Mouse (Mus musculus) CD8-positive naive resting alpha-beta T cell, adult 2 months (primary cell): ENCODE data around the gene Foxk1.

Source experiments
- DNase-seq, 2 experiments: peaks; one replicate each; pipeline ENCODE4 v3.0.0; 2022; ENCODE audit warnings: low read depth in 2 of 2, low spot score in 2 of 2

Foxk1 gene

DNA sequence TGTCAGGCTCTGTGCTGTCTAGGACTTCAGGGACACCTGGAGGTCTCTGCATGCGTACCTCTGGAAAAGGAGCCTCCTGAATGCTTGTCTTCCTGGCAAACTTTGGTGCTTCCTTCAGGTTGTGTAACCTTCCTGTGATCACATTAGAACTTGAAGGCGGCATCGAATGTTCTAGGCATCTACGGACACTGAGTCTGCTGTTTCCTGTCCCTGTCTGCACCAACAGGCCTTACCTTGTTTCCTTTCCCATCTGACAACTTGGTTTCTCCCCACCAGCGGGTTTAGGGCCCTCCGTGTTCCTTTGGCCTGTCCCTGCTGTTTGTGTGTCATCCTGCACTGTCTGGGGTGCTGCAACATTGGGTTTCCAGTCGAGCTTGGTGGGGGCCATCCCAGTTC is 40.7 kb downstream of the Foxk1 start:
- DNase-seq = no peak

DNA sequence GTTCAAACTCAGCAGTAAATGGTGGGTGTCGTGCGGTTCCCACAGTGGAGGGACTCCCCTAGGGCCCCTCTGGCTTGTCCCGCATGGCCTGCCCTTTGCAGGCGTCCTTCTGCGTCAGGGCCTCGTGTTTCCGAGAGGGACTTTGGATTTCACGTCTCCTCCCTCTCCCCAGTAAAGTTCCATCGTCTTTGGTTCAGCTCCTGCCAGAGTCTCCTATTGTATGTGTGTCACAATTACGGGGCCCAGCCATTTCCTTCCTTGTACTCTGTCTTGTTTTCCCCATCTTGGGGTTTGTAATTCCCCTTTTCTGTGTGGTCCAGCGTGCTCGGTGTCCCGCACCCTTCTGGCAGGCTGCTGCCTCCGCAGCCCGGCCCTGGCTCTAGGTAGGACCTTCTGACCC is 42.2 kb downstream of the Foxk1 start:
- no peak for DNase-seq

DNA sequence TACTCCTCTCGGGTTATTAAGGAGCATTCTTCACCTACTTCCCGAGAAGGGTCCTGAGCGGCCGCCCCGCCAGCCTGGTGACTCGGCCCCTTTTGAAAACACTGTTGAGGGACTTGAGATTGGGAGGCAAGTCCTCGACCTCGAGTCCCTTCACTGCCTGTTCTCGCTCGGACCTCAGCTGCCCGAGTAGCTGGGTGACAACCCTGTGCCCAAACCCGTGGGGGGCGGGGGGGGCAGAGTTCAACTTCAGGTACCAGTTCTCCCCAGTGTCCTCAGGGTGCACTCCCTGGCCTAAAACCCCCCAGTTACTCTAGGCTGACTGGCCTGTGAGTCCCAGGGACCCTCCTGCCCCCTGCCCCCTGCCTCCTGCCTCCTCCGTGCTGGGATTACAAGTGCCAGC is 42.7 kb downstream of the Foxk1 start:
- no peak for DNase-seq

DNA sequence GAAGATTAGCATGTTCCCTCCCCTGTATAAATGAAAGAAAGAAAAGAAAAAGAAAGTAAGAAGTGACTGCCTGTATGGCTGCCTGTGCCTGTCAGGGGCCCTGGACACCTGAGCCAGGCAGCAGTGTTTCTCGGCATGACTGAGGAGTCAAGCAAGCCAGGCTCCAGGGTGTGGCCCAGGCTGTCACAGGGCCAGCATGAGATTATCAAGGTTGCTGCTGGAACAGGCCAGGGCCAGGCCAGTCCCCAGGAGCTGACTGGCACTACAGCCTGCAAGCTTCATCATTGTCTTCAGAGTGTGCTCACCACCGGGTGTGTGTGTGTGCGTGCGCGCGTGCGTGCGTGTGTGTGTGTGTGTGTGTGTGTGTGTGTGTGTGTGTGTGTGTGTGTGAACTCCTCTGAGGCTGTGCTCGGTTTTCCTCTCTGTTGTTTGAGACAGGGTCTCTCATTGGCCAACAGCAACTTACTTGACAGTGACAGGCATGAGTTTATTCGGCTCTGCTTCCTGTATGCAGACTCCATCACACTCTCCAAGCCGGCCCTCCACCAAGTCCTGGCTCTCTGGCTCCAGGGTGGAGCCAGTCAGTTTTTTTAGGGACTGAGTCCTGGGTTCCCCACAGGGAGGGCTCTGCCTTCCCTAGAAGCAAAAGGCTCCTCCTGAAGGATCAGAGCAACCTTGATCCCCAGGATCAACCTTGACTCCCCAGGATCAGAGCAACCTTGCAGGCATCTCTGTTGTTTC is 43.7 kb downstream of the Foxk1 start:
- DNase-seq = no peak

DNA sequence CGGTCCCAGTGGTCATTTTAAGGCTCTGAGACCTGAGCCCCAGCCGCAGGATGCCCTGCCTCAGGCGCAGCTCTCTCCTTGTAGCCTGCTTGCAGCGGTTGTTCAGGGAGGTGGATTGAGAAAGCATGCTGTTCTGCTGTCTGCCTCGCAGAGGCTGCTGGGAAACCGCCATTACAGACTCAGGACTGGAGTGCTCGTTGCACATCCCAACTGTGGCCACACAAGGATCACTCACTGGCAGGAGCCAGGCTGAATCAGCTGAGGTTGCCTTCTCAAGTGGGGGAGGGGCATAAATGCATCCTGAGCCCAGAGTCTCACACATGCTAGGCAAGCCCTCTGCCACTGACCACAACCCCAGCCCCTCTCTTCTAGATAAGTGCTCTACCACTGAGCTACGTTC is 44.4 kb downstream of the Foxk1 start:
- no peak for DNase-seq

DNA sequence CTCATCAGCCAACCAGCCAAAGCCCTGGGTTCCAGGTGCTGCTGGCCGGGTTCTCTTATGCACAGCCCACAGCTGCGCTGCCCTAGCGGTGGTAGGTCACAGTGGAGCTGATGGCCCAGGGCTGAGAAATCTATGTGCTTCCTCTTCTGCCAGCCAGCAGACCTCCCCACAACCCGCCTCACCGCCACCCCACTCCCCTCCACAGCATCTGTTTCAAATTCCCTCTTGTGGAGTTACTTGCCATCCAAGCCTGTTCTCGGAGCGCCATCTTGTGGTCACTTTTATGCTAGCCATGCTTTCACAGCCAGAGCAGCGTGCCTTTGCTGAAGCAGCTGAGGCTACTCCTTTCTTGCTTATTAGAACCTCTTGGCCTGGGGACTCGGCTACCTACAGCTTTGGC is 46.8 kb downstream of the Foxk1 start:
- DNase-seq = peak; percentile 88 to 94

DNA sequence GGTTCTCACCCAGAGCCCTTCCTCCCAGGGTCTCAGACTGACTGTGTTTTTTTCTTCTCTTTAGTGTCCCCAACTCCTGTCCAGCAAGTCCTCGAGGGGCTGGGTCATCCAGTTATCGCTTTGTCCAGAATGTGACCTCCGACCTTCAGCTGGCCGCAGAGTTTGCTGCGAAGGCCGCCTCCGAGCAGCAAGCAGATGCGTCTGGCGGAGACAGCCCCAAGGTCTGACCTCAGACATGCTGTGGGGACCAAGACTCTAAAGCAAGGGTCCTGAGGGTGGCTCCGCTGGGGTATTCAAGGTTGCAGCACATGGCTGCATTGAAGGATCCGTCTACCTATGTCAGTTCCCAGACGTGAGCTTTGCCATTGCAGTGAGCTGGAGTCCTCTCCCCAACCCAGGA is 47.3 kb downstream of the Foxk1 start:
- no peak for DNase-seq

DNA sequence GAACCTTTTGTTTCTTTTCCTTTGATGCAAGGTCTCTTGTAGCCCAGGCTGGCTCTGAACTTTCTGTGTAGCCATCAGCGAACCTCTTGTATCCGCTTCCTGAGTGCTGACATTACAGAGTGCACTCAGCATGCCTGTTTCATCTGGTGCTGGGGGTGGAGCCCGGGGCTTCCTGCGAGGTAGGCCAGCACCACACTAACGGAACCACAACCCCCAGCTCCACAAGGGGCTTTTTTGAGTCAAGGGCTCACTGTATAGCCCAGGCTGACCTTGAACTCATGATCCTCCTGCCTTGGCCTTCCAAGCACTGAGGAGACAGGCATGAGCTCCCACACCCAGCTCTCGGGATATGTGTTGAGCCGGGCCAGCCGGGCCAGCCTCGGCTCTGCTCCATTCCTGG is 49.5 kb downstream of the Foxk1 start:
- no peak for DNase-seq

DNA sequence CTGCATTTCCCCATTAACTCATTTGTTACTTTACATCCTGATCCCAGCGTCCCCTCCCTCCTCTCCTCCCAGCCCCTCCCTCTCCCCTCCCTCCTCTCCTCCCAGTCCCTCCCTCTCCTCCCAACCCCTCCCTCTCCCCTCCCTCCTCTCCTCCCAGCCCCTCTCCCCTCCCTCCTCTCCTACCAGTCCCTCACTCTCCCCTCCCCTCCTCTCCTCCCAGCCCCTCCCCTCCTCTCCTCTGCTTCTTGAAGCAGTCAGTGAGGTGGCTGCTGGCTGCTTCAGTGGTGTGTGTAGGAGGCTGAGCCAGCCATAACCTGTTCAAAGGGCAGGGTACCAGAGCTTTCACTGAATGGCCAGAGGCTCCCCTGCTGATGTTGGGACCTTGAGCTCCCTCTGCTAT is 50.5 kb downstream of the Foxk1 start:
- no peak for DNase-seq

DNA sequence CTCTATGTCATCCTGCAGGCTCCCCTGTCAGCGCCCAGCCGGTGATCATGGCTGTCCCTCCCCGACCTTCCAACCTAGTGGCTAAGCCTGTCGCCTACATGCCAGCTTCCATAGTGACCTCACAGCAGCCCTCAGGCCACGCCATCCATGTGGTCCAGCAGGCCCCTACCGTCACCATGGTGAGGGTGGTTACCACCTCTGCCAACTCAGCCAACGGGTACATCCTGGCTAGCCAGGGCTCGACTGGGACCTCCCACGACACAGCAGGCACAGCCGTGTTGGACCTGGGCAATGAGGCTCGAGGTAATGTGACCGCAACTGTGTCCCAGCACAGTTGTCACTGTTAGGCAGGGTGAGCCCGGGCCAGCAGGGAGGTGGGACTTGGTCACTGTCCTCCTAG is 52.4 kb downstream of the Foxk1 start:
- DNase-seq = no peak

DNA sequence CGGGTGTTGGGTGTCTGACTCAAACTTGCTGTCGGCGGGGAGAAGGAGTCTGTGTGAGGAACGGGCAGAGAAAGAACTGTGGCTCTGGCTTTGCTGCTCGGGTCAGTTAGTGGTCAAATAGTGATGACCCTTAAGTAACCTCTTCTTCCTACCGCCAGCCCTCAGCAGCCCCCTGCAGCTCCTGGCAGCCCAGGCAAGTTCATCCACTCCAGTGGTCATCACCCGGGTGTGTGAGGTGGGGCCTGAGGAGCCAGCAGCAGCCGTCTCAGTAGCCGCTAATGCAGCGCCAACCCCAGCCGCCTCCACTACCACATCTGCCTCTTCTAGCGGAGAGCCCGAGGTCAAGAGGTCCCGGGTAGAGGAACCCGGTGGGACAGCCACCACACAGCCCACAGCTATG is 55.0 kb downstream of the Foxk1 start:
- DNase-seq = no peak

DNA sequence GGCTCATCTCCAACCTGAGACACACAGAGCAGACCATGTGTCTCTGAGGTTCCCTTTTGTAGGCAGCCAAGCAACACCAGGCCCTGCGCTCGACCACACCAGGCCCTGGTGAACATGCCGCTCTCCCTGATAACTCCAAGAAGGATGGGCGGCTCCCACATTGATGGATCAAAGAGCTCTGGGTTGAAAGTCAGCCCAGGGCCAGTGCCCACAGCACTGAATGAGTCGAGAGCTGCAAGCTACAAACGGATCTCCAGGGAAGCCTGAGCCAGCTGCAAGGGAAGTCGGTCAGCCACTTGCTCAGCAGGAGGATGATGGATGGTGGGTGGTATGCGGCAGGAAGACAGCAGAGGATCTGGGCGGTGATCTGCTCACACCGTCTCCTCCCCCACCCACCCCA is 56.0 kb downstream of the Foxk1 start:
- DNase-seq = no peak

DNA sequence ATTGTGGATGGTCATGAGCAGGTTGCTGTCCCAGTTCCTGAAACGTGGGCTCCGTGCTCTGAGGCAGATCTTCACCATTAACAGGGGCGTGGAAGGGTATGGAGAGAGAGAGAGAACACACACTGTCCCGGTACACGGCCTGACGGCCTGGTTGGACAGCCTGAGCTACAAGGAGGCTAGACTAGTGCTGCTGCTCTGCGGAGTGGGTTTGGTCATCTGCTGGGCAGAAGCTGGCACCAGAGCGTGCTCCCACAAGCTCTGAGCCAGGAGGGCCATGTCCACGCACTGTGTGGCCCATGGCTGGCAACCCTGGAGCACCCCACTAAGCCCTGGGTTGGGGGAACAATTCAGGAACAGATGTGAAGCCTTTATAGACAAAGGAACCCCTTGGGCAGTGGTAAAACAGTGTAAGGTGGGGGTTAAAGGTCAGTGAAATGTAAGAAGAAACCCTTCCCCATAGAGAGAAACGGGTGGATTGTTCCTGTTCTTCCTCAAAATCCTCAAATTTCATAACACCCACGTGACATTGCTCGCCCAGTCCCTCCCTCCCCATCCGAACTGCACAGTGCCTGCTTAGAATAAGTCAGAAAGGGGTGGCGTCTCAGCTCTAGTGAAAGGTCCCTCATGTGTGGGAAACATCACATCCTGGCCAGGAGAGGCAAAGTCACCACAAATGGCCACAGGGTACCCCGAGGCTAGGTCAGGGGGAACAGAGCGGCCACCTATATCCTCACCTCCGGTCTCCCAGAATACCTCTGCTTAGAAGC is 57.7 kb downstream of the Foxk1 start:
- DNase-seq = no peak

DNA sequence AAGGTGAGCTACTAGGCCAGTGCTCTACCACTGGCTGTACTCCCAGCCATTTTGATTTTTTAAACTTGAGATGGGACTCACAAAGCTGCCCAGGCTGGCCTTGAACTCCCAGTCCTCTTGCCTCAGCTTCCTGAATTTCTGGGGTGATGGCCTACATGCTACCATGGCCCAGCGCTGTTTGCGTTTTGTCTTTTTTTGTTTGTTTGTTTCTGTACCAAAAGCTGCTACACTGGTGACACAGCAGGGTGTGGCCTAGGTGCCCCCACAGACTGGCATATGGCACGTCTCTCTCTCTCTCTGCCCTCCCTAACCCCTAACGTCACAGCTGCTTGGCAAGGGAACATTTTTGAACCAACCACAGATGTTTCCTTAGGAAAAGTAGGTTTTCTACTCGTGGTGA is 58.5 kb downstream of the Foxk1 start:
- DNase-seq = no peak

DNA sequence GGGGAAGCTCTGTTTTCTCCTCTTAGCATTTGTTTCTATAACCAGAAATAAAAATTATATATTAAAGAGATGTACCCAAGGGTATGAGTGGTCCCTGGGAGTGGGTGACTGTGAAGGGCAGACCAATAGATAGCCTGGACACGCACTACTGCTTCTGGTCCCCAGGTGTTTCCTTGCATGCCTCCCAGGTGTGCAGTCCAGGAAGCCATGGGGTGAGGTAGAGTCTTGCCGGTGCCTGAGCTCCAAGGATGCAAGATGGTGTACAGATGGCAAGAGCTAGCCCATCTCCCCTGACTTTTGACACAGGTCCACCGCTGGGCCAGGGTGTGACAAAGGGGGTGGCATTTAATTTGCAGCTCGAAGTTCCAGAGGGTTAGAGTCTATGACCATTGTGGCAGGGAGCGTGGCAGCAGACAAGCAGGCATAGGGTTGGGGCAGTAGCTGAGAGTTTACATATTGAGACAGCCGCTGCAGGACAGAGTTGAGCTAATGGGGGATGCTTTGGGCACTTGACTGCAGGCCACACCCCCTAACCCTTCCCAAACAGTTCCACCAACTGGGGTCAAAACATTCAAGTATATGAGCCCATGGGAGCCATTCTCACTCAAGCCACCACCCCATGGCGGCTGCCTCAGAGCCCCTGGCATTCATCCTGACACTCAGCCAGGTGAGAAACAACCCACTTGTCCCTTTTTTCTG is 60.8 kb downstream of the Foxk1 start:
- no peak for DNase-seq

DNA sequence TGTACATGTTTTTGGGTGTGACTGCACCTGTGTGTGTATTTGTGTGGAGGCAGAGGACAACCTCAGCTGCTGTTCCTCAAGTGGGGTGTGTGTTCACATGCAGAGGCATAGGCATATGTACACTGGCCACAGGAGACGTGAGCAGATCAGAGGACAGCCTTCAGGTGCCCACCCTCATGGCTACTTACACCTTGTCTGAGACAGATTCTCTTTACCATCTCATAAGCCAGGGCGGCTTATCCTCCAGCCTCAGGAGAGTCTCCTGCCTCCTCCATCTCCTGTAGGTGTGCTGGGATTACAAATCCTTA is 61.3 kb downstream of the Foxk1 start:
- no peak for DNase-seq

DNA sequence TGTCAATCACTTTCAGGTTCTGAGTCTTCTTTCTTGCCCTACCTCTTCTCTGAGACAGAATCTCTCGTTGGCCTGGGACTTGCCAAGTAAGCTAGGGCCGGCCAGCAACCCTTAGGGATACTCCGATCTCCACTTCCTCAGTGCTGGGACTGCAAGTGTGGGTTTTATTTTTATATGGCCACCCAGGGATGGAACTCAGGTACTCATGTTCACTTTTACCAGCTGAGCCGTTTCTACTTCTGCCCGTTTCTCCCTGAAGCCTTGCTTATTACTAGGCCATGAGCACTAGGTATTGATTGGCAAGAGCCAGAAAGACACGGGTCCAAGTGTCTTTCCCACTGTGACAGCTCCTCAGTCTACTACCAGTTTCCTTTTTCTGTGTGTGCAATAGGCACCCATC is 61.7 kb downstream of the Foxk1 start:
- no peak for DNase-seq

DNA sequence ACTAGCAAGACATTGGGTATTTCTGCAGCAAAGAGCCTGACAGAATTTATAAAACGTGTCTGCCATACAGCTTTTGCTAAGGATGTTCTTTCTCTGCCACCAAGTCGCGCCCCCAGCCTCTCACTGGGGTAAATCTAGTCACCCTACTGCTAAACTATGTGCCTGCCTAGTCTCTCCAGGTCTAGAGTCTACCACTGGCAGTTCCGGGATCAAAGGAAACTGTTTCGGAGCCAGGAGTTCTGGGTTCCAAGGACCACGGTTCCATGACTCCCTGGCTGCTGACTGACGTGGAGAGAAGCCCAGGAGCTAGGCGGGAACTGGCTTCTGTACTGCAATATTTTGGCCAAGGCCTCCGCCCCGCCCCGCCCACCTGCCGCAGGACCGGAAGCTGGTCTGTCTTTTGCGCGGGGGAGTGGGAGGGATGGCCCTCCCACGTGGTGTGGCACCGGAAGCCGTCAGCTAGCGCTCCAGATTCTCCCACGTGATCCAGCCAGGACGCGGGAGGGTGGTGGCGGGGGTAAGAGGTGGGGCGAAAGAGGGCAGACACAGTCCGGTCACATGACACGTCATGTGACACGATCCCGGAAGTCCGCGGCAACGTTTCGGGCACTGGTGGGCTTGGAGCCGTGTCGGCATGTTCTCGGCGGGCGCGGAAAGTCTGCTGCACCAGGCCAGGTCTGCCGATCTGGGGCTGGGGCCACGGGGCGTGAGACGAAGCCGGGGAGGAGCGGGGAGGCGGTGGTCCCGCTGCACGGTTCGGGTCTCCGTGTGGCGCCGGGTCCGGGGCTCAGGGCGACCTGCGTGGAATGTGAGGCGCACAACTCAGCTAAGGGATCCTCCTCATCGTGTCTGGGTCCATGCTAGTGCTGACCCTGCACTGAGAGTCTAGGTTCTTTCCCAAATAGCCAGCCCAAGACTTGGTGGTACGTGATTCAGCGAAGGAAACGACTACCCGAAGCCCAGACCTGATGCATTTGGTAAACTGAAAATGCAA is 62.5 kb downstream of the Foxk1 start, which contains the start of gene Ap5z1:
Ap5z1 (plus strand) TSS at position 484 of the 994 bp plus-strand sequence.
- DNase-seq = peak; percentile 87 to 90

DNA sequence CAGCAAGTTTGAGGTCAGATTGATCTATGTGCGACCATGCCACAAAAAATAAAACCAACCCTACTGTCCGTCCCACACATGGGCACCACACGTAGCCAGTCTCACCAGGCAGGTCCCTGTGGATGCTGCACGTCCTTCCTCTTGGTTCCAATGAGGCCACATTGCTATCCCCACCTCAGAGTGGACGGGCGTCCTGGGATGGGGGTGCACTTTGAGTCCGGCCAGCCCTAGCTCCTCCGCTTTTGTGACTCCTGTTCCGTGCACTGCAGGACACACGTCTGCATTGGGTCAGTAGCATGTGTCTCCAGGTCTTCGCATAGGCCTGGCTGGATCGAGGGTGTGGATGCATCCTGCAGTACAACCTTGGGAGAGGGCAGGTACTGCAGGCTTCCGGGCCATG is 67.1 kb downstream of the Foxk1 start:
- no peak for DNase-seq

DNA sequence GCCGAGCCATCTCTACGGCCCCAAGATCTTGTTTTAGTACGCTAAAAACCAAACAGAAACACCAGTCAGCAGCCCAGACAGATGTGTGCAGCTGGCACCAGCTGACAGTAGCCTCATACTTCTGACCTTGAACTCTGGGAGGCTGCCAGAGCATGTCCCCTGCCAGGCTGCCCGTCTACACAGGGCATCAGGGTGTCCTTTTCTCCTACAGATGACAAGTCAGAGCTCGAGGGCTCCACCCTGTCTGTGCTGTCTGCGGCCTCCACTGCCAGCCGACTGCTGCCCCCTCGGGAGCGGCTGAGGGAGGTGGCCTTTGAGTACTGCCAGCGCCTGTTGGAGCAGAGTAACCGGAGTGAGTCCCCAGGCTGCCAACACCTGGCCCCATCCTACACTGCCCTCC is 68.5 kb downstream of the Foxk1 start:
- no peak for DNase-seq

DNA sequence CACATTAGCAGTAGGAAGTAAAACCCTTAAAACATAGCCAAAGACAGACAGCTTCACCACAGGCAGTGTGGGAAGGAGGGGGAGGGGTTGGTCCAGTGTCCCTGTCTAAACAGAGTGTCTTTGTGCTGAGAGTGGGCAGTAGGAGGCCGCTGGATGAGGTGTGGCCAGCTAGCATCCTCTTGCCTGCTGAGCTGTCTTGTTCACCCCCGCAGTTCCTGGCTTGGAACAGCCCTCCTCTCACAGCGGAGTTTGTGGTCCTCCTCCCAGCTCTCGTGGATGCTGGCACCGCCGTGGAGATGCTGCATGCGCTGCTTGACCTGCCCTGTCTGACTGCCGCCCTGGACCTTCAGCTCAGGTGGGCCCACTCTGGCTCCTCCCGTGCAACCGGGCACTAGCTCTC is 72.4 kb downstream of the Foxk1 start:
- no peak for DNase-seq
